Mouse (Mus musculus) liver, embryonic 14.5 days (tissue): ENCODE measurements around the gene Arid1b.

ENCODE experiments used
- CTCF ChIP-seq: IDR thresholded peaks from 2 replicates; pipeline ENCODE4 v1.5.1; 2016; ENCODE audit warnings: antibody characterized with exemption, low read depth, control low read depth
- EP300 ChIP-seq: IDR thresholded peaks from 2 replicates; pipeline ENCODE4 v1.6.1; 2016; ENCODE audit warnings: antibody characterized with exemption, low read depth

- TF ChIP-seq CTCF, result no peak
- TF ChIP-seq EP300, result no peak
These were observed 18.0 kb downstream of the Arid1b start for GRCm38 (mm10) chr17:5012091-5012490.
